Mouse (Mus musculus): Measurements from ENCODE around the gene St6gal1.

Gene St6gal1

GRCm38 (mm10) chr16:23223166-23223870, 1.2 kb upstream of the St6gal1 start:
- in situ Hi-C loops (cut with MboI; ENCODE audit: low sequenced_read_pairs), result no loop called here

GRCm38 (mm10) chr16:23223871-23224469, 570 bp upstream of the St6gal1 start:
- in situ Hi-C loops (cut with MboI; ENCODE audit: low sequenced_read_pairs), result no loop called here

GRCm38 (mm10) chr16:23225069-23225721, 655 bp downstream of the St6gal1 start:
- in situ Hi-C loops (cut with MboI; ENCODE audit: low sequenced_read_pairs), result no loop called here

DNA sequence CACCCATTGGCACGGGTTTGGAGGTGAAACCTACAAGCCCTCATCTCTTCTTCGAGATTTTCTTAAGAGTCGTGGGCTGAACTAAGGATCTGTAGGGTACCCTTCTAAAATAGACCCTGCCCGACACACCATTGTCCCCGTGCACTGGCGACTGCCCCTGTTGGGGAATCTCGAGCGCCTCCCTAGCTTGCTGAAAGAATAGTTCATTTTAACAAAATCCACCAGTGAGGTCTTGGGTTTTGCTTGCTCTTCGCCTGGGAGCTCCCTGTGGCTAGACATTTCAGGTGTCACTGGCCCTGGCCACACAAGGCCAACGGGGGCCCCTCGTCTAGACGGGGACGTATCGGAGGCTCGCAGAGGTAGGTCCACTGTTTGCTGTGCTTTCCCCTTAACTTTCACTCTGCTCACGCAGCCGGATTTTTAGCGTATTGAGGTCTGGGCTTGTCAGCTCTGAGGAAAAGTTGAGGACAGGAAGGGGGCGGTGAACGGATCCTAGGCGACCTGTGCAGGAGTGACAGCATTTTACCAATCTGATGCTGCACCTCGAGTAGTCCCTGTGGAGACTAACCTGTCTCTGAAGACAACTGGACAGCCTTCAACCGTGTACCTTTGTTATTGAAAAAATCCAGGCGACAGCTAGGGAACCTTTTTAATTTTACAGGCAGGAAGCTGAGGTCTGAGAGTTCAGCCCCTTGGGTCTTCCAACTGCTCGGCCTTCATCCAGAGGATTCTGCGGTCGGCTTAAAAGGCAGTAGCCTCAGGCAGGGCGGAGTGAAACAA, 1.5 kb downstream of the St6gal1 start:
- in situ Hi-C loops (cut with MboI; ENCODE audit: low sequenced_read_pairs), result no loop called here

DNA sequence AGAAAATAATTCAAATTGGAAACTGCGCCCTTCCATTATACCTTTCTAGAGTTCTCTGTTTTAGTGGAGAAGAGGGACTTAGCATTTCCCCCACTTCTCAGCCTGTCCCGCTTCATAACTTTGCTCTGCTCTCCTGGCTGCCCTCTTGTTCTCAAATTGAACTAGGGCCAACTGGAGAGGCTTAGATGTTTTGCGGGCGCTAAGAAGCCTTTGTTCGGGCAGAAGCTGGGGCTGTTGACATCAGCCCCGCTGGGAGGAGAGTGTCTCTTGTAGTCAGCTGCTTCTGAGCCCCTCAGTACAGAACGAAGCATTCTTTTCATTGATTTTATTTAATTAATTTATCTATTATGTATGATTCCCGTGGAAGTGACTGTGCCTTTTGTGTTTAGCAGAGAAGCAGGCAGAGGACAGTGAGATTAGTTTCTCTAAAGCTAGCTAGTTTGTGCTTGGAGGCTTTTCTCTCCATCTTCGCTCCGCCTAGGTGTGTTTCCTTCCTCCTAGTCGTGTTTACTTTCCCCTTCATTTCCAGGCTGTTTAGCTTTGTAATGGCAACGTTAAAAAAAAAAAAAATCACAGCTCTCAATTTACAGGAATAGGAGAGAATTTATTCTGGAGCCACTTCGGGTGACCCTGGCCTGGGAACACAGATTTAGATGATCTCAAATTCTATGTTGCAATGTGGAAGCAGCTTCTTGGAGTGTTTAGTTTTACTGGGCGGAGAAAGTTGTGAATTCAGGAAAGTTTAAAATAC, 2.2 kb downstream of the St6gal1 start:
- in situ Hi-C loops (cut with MboI; ENCODE audit: low sequenced_read_pairs), result no loop called here

DNA sequence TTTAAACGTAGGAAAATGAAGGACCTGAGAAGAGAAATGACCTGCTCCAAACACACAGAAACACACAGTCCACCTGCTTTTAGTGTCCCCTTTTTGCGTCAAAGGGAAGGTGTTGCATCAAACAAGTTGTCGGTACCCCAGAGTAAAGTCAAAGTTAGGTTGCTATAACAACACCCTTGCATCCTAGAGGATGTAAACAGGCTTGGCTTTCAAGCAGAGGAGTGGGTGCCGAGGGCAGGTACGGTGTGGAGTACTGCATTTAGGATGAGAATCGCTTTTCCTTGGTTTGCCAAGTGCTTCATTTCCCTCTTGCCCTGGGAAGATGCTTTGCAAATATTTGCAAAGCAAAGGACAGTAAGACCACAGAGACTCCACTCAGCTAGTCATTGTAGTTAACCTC, 3.3 kb downstream of the St6gal1 start:
- in situ Hi-C loops (cut with MboI; ENCODE audit: low sequenced_read_pairs), result no loop called here

- in situ Hi-C loops (cut with MboI; ENCODE audit: low sequenced_read_pairs), result no loop called here
Measured at GRCm38 (mm10) chr16:23228486-23228885, 3.9 kb downstream of the St6gal1 start.

DNA sequence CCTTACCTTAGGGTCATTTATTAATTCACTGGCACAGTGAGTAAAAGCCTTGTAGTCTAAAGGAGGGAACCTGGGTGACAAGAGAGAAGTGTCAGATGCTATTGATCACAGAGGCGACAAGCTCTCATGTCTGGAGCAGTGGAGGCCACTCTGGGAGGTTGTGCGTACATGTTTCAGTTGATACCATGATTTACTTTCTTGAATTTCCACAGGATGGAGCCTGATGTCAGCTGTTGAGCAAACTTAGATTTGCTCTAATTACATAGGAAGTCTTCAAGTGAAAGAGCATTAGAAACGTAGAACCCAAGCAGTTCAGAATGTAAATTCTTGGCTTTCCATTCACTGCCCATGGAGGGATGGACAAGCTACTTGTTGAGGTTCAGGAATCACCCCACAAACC, 5.4 kb downstream of the St6gal1 start:
- in situ Hi-C loops (cut with MboI; ENCODE audit: low sequenced_read_pairs), result no loop called here

DNA sequence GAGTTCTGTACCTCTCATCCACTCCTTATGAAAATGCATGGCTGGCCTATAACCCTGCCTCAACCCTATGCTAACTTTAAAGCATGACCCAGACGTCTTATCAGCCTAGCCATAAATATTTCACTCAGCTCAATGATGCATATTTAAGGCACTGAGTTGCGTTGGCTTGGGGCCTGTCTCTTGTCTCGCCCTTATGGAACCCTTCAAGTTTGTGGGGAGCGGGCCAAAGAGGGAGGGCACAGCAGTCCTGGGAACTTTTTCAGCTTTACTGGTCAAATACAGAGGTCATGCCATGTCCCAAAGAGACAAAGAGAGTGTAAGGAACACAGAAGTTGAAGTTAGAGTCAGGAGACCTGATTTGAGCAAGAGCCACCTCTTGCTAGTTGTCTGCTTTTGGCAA, 6.6 kb downstream of the St6gal1 start:
- in situ Hi-C loops (cut with MboI; ENCODE audit: low sequenced_read_pairs), result no loop called here

DNA sequence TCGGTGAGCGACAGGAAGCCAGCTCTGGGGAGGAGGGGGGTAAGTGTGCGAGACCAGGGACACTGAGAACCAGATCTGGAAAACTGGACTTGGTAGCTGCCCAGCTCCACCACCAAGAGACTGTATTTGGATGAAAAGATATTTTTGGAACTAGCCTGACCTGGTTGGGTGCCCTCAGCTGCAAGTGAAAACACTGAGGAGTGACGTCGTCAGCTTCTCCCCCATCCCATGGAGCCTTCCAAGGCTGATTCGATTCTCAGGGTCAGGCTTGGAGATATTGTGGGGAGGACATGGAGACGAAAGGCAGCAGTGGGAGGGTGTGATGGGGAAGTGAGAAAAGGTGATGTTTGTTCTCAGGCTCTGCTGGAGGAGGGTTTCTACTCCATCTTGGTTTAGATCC, 8.2 kb downstream of the St6gal1 start:
- in situ Hi-C loops (cut with MboI; ENCODE audit: low sequenced_read_pairs), result no loop called here

DNA sequence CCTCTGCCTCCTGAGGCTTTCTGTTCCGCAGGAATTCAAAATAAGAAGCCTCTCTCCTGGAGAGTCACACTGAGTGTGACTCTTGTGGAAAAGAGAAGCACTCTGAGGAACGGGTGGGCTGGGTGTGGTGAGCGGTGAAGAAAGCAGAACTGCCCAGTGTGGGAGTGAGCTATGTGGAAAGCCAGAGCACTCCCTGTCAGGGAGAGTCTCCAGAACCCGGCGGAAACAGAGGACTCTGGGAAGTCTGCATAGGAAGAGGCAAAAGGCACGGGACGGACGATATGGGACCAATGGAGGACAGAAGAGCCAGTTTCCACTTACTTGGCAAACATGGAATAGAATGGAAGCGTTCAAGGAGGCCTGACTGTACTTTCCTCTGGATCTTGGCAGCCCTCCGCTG, 9.0 kb downstream of the St6gal1 start:
- in situ Hi-C loops (cut with MboI; ENCODE audit: low sequenced_read_pairs), result no loop called here

- in situ Hi-C loops (cut with MboI; ENCODE audit: low sequenced_read_pairs), result no loop called here
Measured at GRCm38 (mm10) chr16:23234557-23234956, 10.0 kb downstream of the St6gal1 start.

- in situ Hi-C loops (cut with MboI; ENCODE audit: low sequenced_read_pairs), result no loop called here
Measured at GRCm38 (mm10) chr16:23235173-23235694, 10.7 kb downstream of the St6gal1 start.

- in situ Hi-C loops (cut with MboI; ENCODE audit: low sequenced_read_pairs), result no loop called here
Measured at GRCm38 (mm10) chr16:23239583-23239982, 15.0 kb downstream of the St6gal1 start.

DNA sequence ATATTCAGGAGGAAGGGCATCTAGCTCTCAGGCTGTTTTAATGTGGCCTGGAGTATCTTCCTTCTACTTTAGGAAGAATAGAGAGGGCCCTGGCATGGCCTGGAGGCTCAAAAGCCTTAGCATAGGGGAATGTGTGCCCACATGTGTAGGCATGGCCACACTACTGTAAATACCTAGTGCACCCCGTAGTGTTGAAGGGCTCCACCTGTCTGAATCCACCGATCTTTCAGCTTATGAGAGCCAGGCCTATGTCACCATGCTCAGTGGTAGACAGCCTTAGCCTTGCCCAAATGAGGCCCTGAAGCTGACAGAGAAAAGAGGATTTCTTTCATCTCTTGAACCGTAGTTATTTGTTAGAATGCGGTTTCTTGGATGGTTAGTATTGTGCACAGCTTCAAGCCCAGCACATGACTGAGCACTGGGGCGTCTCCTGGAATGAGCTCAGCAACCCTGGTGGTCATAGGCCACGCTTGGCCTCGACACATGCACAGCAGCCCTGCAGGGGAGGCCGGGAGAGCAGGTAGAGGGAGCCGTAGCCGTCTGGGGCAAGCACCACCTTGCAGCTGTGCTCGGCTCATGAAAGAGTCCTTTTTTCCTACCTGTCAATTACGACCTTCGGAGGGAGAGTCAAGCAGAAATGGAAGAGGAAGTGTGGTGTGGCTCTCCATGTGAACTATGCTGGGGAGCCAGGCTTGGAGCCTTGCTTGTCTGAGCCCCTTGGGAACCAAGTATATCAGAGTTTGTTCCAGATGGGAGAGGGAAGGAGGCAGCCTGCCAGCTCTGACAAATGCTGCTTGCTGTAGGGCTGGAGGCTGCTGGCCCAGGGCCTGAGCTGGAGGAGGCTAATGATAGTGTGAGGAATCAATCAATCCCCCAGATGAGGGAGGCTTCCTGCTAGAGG, 15.8 kb downstream of the St6gal1 start:
- in situ Hi-C loops (cut with MboI; ENCODE audit: low sequenced_read_pairs), result no loop called here

DNA sequence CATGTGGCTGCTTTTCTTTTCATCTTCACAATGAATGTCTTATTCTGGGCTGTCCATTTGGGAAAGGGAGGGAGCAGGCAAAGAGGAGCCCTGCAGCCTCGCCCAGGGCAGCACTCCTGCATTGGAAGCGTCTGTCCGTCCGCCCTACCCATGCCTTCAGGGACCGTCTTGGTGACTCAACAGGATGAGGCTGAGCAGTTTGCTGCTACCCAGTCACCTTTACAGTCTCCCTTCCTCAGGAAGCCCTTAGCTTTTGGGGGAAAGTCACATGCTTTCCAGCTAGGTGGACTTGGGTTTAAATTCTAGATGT, 16.4 kb downstream of the St6gal1 start:
- in situ Hi-C loops (cut with MboI; ENCODE audit: low sequenced_read_pairs), result no loop called here

- in situ Hi-C loops (cut with MboI; ENCODE audit: low sequenced_read_pairs), result no loop called here
Measured at GRCm38 (mm10) chr16:23243726-23244425, 19.3 kb downstream of the St6gal1 start.

DNA sequence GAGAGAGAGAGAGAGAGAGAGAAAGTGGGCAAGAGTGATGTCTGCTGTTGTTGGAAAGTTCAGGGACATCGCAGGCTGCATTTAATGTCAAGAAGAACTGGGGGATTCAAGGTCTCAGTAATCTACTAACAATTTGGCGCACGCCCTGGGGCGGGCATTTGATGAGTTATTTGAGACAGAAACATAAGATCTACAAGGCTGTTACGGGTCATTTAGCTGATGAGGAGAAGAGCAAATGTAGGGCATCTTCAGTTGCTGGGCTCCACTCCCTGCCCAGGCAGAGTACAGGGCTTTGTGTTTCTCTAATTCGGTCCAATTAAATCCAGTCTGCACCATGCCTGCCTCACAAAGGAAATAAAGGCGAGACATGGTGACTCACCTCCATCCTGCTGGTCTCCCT, 19.9 kb downstream of the St6gal1 start:
- in situ Hi-C loops (cut with MboI; ENCODE audit: low sequenced_read_pairs), result no loop called here

GRCm38 (mm10) chr16:23249285-23249684, 24.7 kb downstream of the St6gal1 start:
- in situ Hi-C loops (cut with MboI; ENCODE audit: low sequenced_read_pairs), result no loop called here
